Mouse (Mus musculus) CH12.LX (cell line): ENCODE measurements at regions not wholly inside any gene's neighbourhood (a gene's known extent, or its start where the extent isn't known, plus 50 kb on each side); places are given as distances from the start of the nearest gene placed in this dataset.

Experiments
- DNase-seq: peaks from one replicate; pipeline ENCODE4 v3.0.0-alpha.2; 2013; ENCODE audit errors: extremely low read depth
- H3K27ac ChIP-seq: 2 replicates; pipeline ENCODE4 v1.5.1; 2012; ENCODE audit warnings: low read depth, mild to moderate bottlenecking, control low read depth, moderate library complexity; ENCODE audit not compliant: insufficient read depth
- H3K27me3 ChIP-seq: replicated peaks from 2 replicates; pipeline ENCODE3; 2012; ENCODE audit warnings: inconsistent platforms
- H3K36me3 ChIP-seq, 2 experiments: replicated peaks in 1 of 2; 2 replicates each; pipeline versions ENCODE3 to v1.6.1; 2012; ENCODE audit warnings: inconsistent platforms in 1 of 2, low read length in 1 of 2, mild to moderate bottlenecking in 1 of 2, mixed read lengths in 1 of 2, moderate library complexity in 1 of 2; ENCODE audit not compliant: control insufficient read depth in 1 of 2, insufficient read depth in 1 of 2
- H3K4me1 ChIP-seq, 2 experiments: 2 replicates each; pipeline ENCODE4 v1.6.1; 2012; ENCODE audit warnings: inconsistent platforms in 1 of 2, moderate library complexity in 1 of 2; ENCODE audit not compliant: insufficient read depth in 2 of 2, control insufficient read depth in 1 of 2
- H3K4me2 ChIP-seq: 2 replicates; pipeline ENCODE4 v1.6.1; 2012; ENCODE audit warnings: low read depth, mild to moderate bottlenecking, control low read depth; ENCODE audit not compliant: poor library complexity, insufficient read depth, severe bottlenecking
- H3K4me3 ChIP-seq, 3 experiments: fragments of 150-350 bp in 1 of 3; sonication (generic) in 1 of 3; replicated peaks in 1 of 3; 2 replicates each; pipeline versions ENCODE3 to v1.5.1; 2011 to 2012; ENCODE audit warnings: low read depth in 2 of 3, low read length in 2 of 3, mild to moderate bottlenecking in 2 of 3, moderate library complexity in 2 of 3, control low read depth in 1 of 3, improper control_type of control experiment in 1 of 3, inconsistent platforms in 1 of 3, mixed read lengths in 1 of 3; ENCODE audit not compliant: poor library complexity in 1 of 3
- H3K79me2 ChIP-seq: replicated peaks from 2 replicates; pipeline ENCODE4 v1.6.1; 2012; ENCODE audit warnings: mild to moderate bottlenecking, moderate library complexity; ENCODE audit not compliant: control insufficient read depth, poor library complexity, insufficient read depth, severe bottlenecking; ENCODE audit errors: extremely low read depth
- H3K9ac ChIP-seq: 2 replicates; pipeline ENCODE4 v1.6.1; 2012; ENCODE audit warnings: low read depth, mild to moderate bottlenecking, control low read depth, moderate library complexity; ENCODE audit not compliant: insufficient read depth
- H3K9me3 ChIP-seq: replicated peaks from 2 replicates; pipeline ENCODE3; 2012; ENCODE audit warnings: low read length, inconsistent platforms, mixed read lengths
- EP300 ChIP-seq: IDR thresholded peaks from 2 replicates; pipeline ENCODE4 v1.6.1; 2011; ENCODE audit warnings: low read length, improper control_type of control experiment
- ETS1 ChIP-seq: conservative IDR thresholded peaks from 2 replicates; pipeline ENCODE4 v1.6.1; 2012; ENCODE audit warnings: low read depth, mild to moderate bottlenecking, inconsistent platforms, low read length, improper control_type of control experiment, moderate library complexity
- HCFC1 ChIP-seq: IDR thresholded peaks from 2 replicates; pipeline ENCODE4 v1.6.1; 2012; ENCODE audit warnings: low read depth, mild to moderate bottlenecking, inconsistent platforms, low read length, improper control_type of control experiment
- IRF4 ChIP-seq: IDR thresholded peaks from 2 replicates; pipeline ENCODE4 v1.6.1; 2014; ENCODE audit warnings: low read depth, mild to moderate bottlenecking, inconsistent platforms, low read length, improper control_type of control experiment
- MAFK ChIP-seq: IDR thresholded peaks from 2 replicates; pipeline ENCODE4 v1.6.1; 2011; ENCODE audit warnings: low read length, improper control_type of control experiment; ENCODE audit not compliant: insufficient replicate concordance
- MAZ ChIP-seq: IDR thresholded peaks from 2 replicates; pipeline ENCODE4 v1.6.1; 2012; ENCODE audit warnings: low read depth, mild to moderate bottlenecking, inconsistent platforms, low read length, improper control_type of control experiment, moderate library complexity
- MEF2A ChIP-seq: IDR thresholded peaks from 2 replicates; pipeline ENCODE4 v1.6.1; 2014; ENCODE audit warnings: low read depth, mild to moderate bottlenecking, inconsistent platforms, low read length, improper control_type of control experiment, borderline replicate concordance
- MXI1 ChIP-seq: IDR thresholded peaks from 2 replicates; pipeline ENCODE4 v1.6.1; 2011; ENCODE audit warnings: mild to moderate bottlenecking, low read depth, low read length, improper control_type of control experiment
- PAX5 ChIP-seq: IDR thresholded peaks from 2 replicates; pipeline ENCODE4 v1.6.1; 2012; ENCODE audit warnings: low read length, inconsistent platforms, mixed read lengths
- POLR2A ChIP-seq: IDR thresholded peaks from 2 replicates; pipeline ENCODE4 v1.6.1; 2011; ENCODE audit warnings: low read depth, mild to moderate bottlenecking, improper control_type of control experiment, low read length
- RAD21 ChIP-seq: IDR thresholded peaks from 2 replicates; pipeline ENCODE4 v1.6.1; 2011; ENCODE audit warnings: low read depth, mild to moderate bottlenecking, low read length, improper control_type of control experiment, moderate library complexity
- RCOR1 ChIP-seq: conservative IDR thresholded peaks from 2 replicates; pipeline ENCODE4 v1.6.1; 2012; ENCODE audit warnings: low read depth, mild to moderate bottlenecking, inconsistent platforms, low read length, improper control_type of control experiment
- SIN3A ChIP-seq: IDR thresholded peaks from 2 replicates; pipeline ENCODE4 v1.6.1; 2012; ENCODE audit warnings: low read length, improper control_type of control experiment, inconsistent platforms
- SMC3 ChIP-seq: IDR thresholded peaks from 2 replicates; pipeline ENCODE4 v1.6.1; 2011; ENCODE audit warnings: low read depth, low read length, improper control_type of control experiment
- TBP ChIP-seq: conservative IDR thresholded peaks from 2 replicates; pipeline ENCODE4 v1.6.1; 2011; ENCODE audit warnings: low read depth, low read length, improper control_type of control experiment
- USF1 ChIP-seq: IDR thresholded peaks from 2 replicates; pipeline ENCODE4 v1.6.1; 2014; ENCODE audit warnings: low read depth, mild to moderate bottlenecking, inconsistent platforms, low read length, improper control_type of control experiment
- USF2 ChIP-seq: conservative IDR thresholded peaks from 2 replicates; pipeline ENCODE4 v1.6.1; 2011; ENCODE audit warnings: low read depth, low read length, improper control_type of control experiment
- ZKSCAN1 ChIP-seq: IDR thresholded peaks from 2 replicates; pipeline ENCODE4 v1.6.1; 2012; ENCODE audit warnings: low read depth, inconsistent platforms, low read length, improper control_type of control experiment, borderline replicate concordance
- ZMIZ1 ChIP-seq: IDR thresholded peaks from 2 replicates; pipeline ENCODE4 v1.6.1; 2012; ENCODE audit warnings: low read depth, mild to moderate bottlenecking, inconsistent platforms, low read length, improper control_type of control experiment
- ZNF384 ChIP-seq: IDR thresholded peaks from 2 replicates; pipeline ENCODE4 v1.6.1; 2012; ENCODE audit warnings: low read depth, low read length, improper control_type of control experiment, inconsistent platforms
- dilution Hi-C: fragments of 300-500 bp; cut with MboI; formaldehyde crosslinking; loops from 2 replicates; pipeline ENCODE4 v1.14.3; 2020; ENCODE audit warnings: low sequenced_read_pairs; ENCODE audit not compliant: extremely low pct_unique_long_range_greater_than_20kb, extremely low pct_ligation_motif_present
- in situ Hi-C: fragments of 300-500 bp; cut with MboI; formaldehyde crosslinking; loops from 3 replicates; pipeline ENCODE4 v1.14.3; 2019; ENCODE audit warnings: low sequenced_read_pairs, low pct_ligation_motif_present, low pct_unique_long_range_greater_than_20kb, mixed read lengths

- DNase-seq = no peak
- H3K4me3 ChIP-seq = no peak overlapping the region
- in situ Hi-C loops (no loop called here), dilution Hi-C loops (no loop called here)
- H3K27ac ChIP-seq = no peak overlapping the region
- TF ChIP-seq MEF2A (no peak), SMC3 (no peak)
- no peaks in the 10 kb centered on the region for H3K4me1 ChIP-seq
- H3K9ac ChIP-seq = no peak overlapping the region
- H3K36me3 ChIP-seq = no peaks in the 10 kb centered on the region
- no peaks in the 10 kb centered on the region for H3K9me3 ChIP-seq
- H3K27me3 ChIP-seq = no peaks in the 10 kb centered on the region
- H3K79me2 ChIP-seq = no peaks in the 10 kb centered on the region
- H3K4me2 ChIP-seq = no peak overlapping the region
Observed at GRCm38 (mm10) chr17:7643640-7644039, 183.5 kb downstream of the Fndc1 start.

GRCm38 (mm10) chr17:7642442-7642887 is 184.6 kb downstream of the Fndc1 start:
- Histone ChIP-seq H3K9ac (no peak overlapping the region), H3K27ac (no peak overlapping the region), H3K36me3 (no peaks in the 10 kb centered on the region), H3K9me3 (no peaks in the 10 kb centered on the region), H3K4me1 (no peaks in the 10 kb centered on the region), H3K79me2 (no peaks in the 10 kb centered on the region), H3K4me2 (no peak overlapping the region), H3K4me3 (no peak overlapping the region), H3K27me3 (no peaks in the 10 kb centered on the region)
- TF ChIP-seq PAX5 (no peak), SMC3 (no peak), EP300 (no peak), USF2 (no peak), HCFC1 (no peak), SIN3A (no peak), MAFK (no peak), RCOR1 (no peak)
- no peak for DNase-seq
- in situ Hi-C loops = no loop called here
- dilution Hi-C loops = no loop called here

- no peak for TF ChIP-seq POLR2A
- TF ChIP-seq ZKSCAN1 = no peak
- TF ChIP-seq RCOR1 = no peak
- no peak for TF ChIP-seq ZNF384
- TF ChIP-seq USF2 = no peak
- TF ChIP-seq EP300 = no peak
- TF ChIP-seq MAZ = no peak
- TF ChIP-seq MAFK = no peak
- no peak for TF ChIP-seq USF1
- TF ChIP-seq ETS1 = no peak
- no peak for TF ChIP-seq HCFC1
- TF ChIP-seq ZMIZ1 = no peak
- TF ChIP-seq RAD21 = no peak
- TF ChIP-seq PAX5 = no peak
- TF ChIP-seq TBP = no peak
- no peak for TF ChIP-seq IRF4
- no peak for TF ChIP-seq MXI1
- no peak for TF ChIP-seq SMC3
- Histone ChIP-seq H3K4me3 (no peak overlapping the region), H3K27me3 (no peaks in the 10 kb centered on the region), H3K4me2 (no peak overlapping the region), H3K9ac (no peak overlapping the region), H3K9me3 (peaks cover 2% of the 10 kb centered on the region), H3K4me1 (no peaks in the 10 kb centered on the region), H3K27ac (no peak overlapping the region), H3K79me2 (no peaks in the 10 kb centered on the region), H3K36me3 (no peaks in the 10 kb centered on the region)
- dilution Hi-C loops (no loop called here), in situ Hi-C loops (no loop called here)
- no peak for DNase-seq
Observed at GRCm38 (mm10) chr17:7634291-7634664, 192.8 kb downstream of the Fndc1 start.
